Mouse (Mus musculus) liver, embryonic 14.5 days (tissue): ENCODE results near the gene Fam129a. TPM values are rescaled to one million over a fixed set of nuclear protein-coding genes. Genes with fewer than 3 reads are reported as not detected.

Experiments used
- ATAC-seq: fragments of 200-750 bp; cut with Nextera tagmentation; 2 replicates; pipeline ENCODE4 v1.8.0; 2017; ENCODE audit warnings: moderate number of reproducible peaks, mild to moderate bottlenecking, moderate library complexity; ENCODE audit not compliant: insufficient read depth
- DNase-seq, 3 experiments: peaks; one replicate each; pipeline ENCODE4 v3.0.0-alpha.2; 2012 to 2013; ENCODE audit warnings: low read depth in 3 of 3, low spot score in 3 of 3
- H3K27ac ChIP-seq: fragments of 300-500 bp; sonication (generic); 2 replicates; pipeline ENCODE4 v1.5.1; 2014; ENCODE audit warnings: moderate library complexity, mild to moderate bottlenecking, control low read depth, inconsistent platforms
- H3K27me3 ChIP-seq: fragments of 300-500 bp; sonication (generic); 2 replicates; pipeline ENCODE4 v1.6.1; 2014; ENCODE audit warnings: mild to moderate bottlenecking, low read length, moderate library complexity; ENCODE audit not compliant: control insufficient read depth, insufficient read depth
- H3K36me3 ChIP-seq: fragments of 300-500 bp; sonication (generic); replicated peaks from 2 replicates; pipeline ENCODE4 v1.6.1; 2014; ENCODE audit warnings: low read depth; ENCODE audit not compliant: control insufficient read depth, insufficient read depth
- H3K4me1 ChIP-seq, 2 experiments: fragments of 200-500 bp in 1 of 2; fragments of 300-500 bp in 1 of 2; sonication (generic) in 1 of 2; replicated peaks; 2 replicates each; pipeline ENCODE4 v1.6.1; 2012 to 2014; ENCODE audit warnings: antibody characterized with exemption in 1 of 2, inconsistent platforms in 1 of 2, low read length in 1 of 2; ENCODE audit not compliant: control insufficient read depth in 2 of 2, insufficient read depth in 2 of 2
- H3K4me2 ChIP-seq: fragments of 300-500 bp; sonication (generic); 2 replicates; pipeline ENCODE4 v1.6.1; 2014; ENCODE audit warnings: low read depth, mild to moderate bottlenecking, control low read depth, moderate library complexity
- H3K4me3 ChIP-seq, 2 experiments: fragments of 200-500 bp in 1 of 2; fragments of 300-500 bp in 1 of 2; sonication (generic) in 1 of 2; 2 replicates each; pipeline ENCODE4 v1.5.1; 2012 to 2014; ENCODE audit warnings: low read depth in 2 of 2, low read length in 2 of 2, mild to moderate bottlenecking in 2 of 2, control low read depth in 1 of 2, inconsistent platforms in 1 of 2, moderate library complexity in 1 of 2; ENCODE audit not compliant: insufficient read depth in 1 of 2
- H3K9ac ChIP-seq: fragments of 300-500 bp; sonication (generic); replicated peaks from 2 replicates; pipeline ENCODE4 v1.6.1; 2014; ENCODE audit warnings: mild to moderate bottlenecking, control low read depth, moderate library complexity
- H3K9me3 ChIP-seq: fragments of 300-500 bp; sonication (generic); 2 replicates; pipeline ENCODE4 v1.6.1; 2016; ENCODE audit warnings: low read length, mixed read lengths; ENCODE audit not compliant: control insufficient read depth
- CTCF ChIP-seq: IDR thresholded peaks from 2 replicates; pipeline ENCODE4 v1.5.1; 2016; ENCODE audit warnings: antibody characterized with exemption, low read depth, control low read depth
- EP300 ChIP-seq: IDR thresholded peaks from 2 replicates; pipeline ENCODE4 v1.6.1; 2016; ENCODE audit warnings: antibody characterized with exemption, low read depth
- WGBS: fragments of 180-500 bp; shearing (Covaris S2); extraction: QIAGEN DNeasy Blood & Tissue Kit; methylation state at CpG from one replicate; pipeline ENCODE4 v1.1.7; 2014; ENCODE audit not compliant: insufficient replicate concordance; 5-methylcytosine and 5-hydroxymethylcytosine counted together
- polyA plus RNA-seq, 2 experiments: library from polyadenylated mRNA; depleted of rRNA in 1 of 2; stranded (reverse) in 1 of 2; unstranded in 1 of 2; fragments of >200 nt; fragmentation: Nextera tagmentation in 1 of 2; extraction: Ambion mirVana in 1 of 2; gene quantifications; 2 replicates each; pipeline versions ENCODE4 v1.2.1 to v1.2.3; 2012 to 2014

Fam129a gene
- polyA plus RNA-seq, 2 experiments: 1.5 to 3.4 TPM

- H3K27me3 ChIP-seq: no peaks in the 10 kb centered on the region
- ATAC-seq (no peak), DNase-seq (no peak)
- H3K4me3 ChIP-seq: no peak overlapping the region
- H3K9ac ChIP-seq: no peak overlapping the region
- no peak overlapping the region for H3K27ac ChIP-seq
- 58% methylated on average over 2 of the region's 2 CpGs for WGBS
- peaks cover 4% of the 10 kb centered on the region; the same call in 1 of the 2 replicates for H3K36me3 ChIP-seq
- no peak overlapping the region for H3K4me2 ChIP-seq
- H3K9me3 ChIP-seq: no peaks in the 10 kb centered on the region
- H3K4me1 ChIP-seq: no peaks in the 10 kb centered on the region
- TF ChIP-seq EP300: no peak
- no peak for TF ChIP-seq CTCF
Observed at GRCm38 (mm10) chr1:151766166-151766565, 195.2 kb downstream of the Fam129a start.

- H3K4me3 ChIP-seq: no peak overlapping the region
- H3K9me3 ChIP-seq: no peaks in the 10 kb centered on the region
- no peak overlapping the region for H3K4me2 ChIP-seq
- H3K9ac ChIP-seq: no peak overlapping the region
- no peak for ATAC-seq
- H3K4me1 ChIP-seq: no peaks in the 10 kb centered on the region
- H3K27ac ChIP-seq: no peak overlapping the region
- TF ChIP-seq EP300: no peak
- TF ChIP-seq CTCF: peak; percentile 61
- H3K27me3 ChIP-seq: no peaks in the 10 kb centered on the region
- H3K36me3 ChIP-seq: peaks cover 4% of the 10 kb centered on the region; the same call in 1 of the 2 replicates
- WGBS: 67% methylated on average over 3 of the region's 3 CpGs
- DNase-seq: no peak
Observed at GRCm38 (mm10) chr1:151766976-151767654, 196.1 kb downstream of the Fam129a start.

GRCm38 (mm10) chr1:151769200-151769913 lies 198.4 kb downstream of the Fam129a start:
- H3K4me2 ChIP-seq: no peak overlapping the region
- ATAC-seq (no peak), DNase-seq (no peak)
- WGBS: 74% methylated on average over 3 of the region's 3 CpGs
- no peak for TF ChIP-seq CTCF
- no peak for TF ChIP-seq EP300
- H3K9ac ChIP-seq: no peak overlapping the region
- H3K36me3 ChIP-seq: no peaks in the 10 kb centered on the region; the same call in 1 of the 2 replicates
- no peaks in the 10 kb centered on the region for H3K27me3 ChIP-seq
- no peaks in the 10 kb centered on the region for H3K9me3 ChIP-seq
- no peak overlapping the region for H3K4me3 ChIP-seq
- H3K4me1 ChIP-seq: no peaks in the 10 kb centered on the region
- H3K27ac ChIP-seq: no peak overlapping the region

Other genes starting within 250 kb of the Fam129a start
- 47.4 and 57.0 TPM in 2 replicates for gene Ivns1abp, start 226.7 kb upstream of the Fam129a start, polyA plus RNA-seq (2012; rRNA removed)
- 68.6 and 73.3 TPM in 2 replicates for gene Ivns1abp, start 226.7 kb upstream of the Fam129a start, polyA plus RNA-seq (2014; fragmentation: Nextera tagmentation; extraction: Ambion mirVana)
- gene Swt1, start 142.7 kb upstream of the Fam129a start, polyA plus RNA-seq (2012; rRNA removed): 5.6 and 9.7 TPM in 2 replicates
- gene Swt1, start 142.7 kb upstream of the Fam129a start, polyA plus RNA-seq (2014; fragmentation: Nextera tagmentation; extraction: Ambion mirVana): 19.1 and 19.7 TPM in 2 replicates
- gene Trmt1l, start 142.6 kb upstream of the Fam129a start, polyA plus RNA-seq (2012; rRNA removed): 7.6 and 9.8 TPM in 2 replicates
- gene Trmt1l, start 142.6 kb upstream of the Fam129a start, polyA plus RNA-seq (2014; fragmentation: Nextera tagmentation; extraction: Ambion mirVana): 11.8 and 13.8 TPM in 2 replicates
- gene Rnf2, start 70.2 kb upstream of the Fam129a start, polyA plus RNA-seq (2012; rRNA removed): 9.8 and 16.0 TPM in 2 replicates
- 18.6 and 20.5 TPM in 2 replicates for gene Rnf2, start 70.2 kb upstream of the Fam129a start, polyA plus RNA-seq (2014; fragmentation: Nextera tagmentation; extraction: Ambion mirVana)
- 2.8 and 4.3 TPM in 2 replicates for gene Edem3, start 184.2 kb downstream of the Fam129a start, polyA plus RNA-seq (2012; rRNA removed)
- gene Edem3, start 184.2 kb downstream of the Fam129a start, polyA plus RNA-seq (2014; fragmentation: Nextera tagmentation; extraction: Ambion mirVana): 6.1 and 7.3 TPM in 2 replicates